12 mouse cellular contexts compared by ENCODE assay signal in the genomic region with DNA sequence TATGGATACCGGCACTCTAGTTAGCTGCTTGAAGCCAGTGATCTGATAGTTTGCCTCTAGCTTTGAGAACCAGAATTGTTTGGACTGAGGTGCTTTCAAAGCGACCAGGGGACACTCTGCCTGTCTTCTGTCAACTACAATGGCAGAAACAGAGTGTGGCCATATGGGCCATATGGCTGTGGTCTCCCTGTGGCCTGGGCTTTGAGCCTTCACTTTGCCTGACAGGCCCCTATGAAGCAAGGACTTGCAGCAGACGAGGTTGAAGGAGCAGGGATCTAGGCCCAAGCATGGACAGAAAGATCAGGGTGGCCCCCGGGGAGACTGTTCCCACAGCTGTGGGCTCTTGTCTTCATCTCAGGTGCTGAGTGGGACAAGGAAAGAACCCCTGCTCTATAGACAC.
"Had no signal": no experiment of that assay in that cellular context is flagged by ENCODE, and none has a peak within 500 bp of the region (broad histone marks: within the 10 kb centered on the region; RNA-seq: fewer than 3 reads in every experiment).

No protein-coding gene starts in this region.

- H3K4me3 ChIP-seq: kidney, embryonic 15.5 days; limb, embryonic 13.5 days; midbrain, embryonic 12.5 days had no signal

- H3K27ac ChIP-seq: kidney, embryonic 15.5 days; limb, embryonic 13.5 days; liver, embryonic 14.5 days; midbrain, embryonic 12.5 days had no signal

- H3K9me3 ChIP-seq: kidney, embryonic 15.5 days; limb, embryonic 13.5 days; midbrain, embryonic 12.5 days had no signal

- H3K9ac ChIP-seq: kidney, embryonic 15.5 days; limb, embryonic 13.5 days; liver, embryonic 14.5 days; midbrain, embryonic 12.5 days had no signal

- H3K36me3 ChIP-seq: kidney, embryonic 15.5 days; limb, embryonic 13.5 days; midbrain, embryonic 12.5 days had no signal

- DNase-seq: kidney, postnatal 14 days; layer of hippocampus, postnatal 36 days; left cerebral cortex, postnatal 4 days; lung, adult 18-20 months; right cerebral cortex, adult 18-20 months; right cerebral cortex, postnatal 25 days; thymus, postnatal 36 days had no signal

- H3K4me2 ChIP-seq: kidney, embryonic 15.5 days; limb, embryonic 13.5 days; midbrain, embryonic 12.5 days had no signal

- ATAC-seq: midbrain, embryonic 16.5 days had no signal
